Mouse (Mus musculus) MEL (cell line): ENCODE results near the gene Npnt.

ENCODE experiments used
- GABPA ChIP-seq: IDR thresholded peaks from 2 replicates; pipeline ENCODE4 v1.6.1; 2012; ENCODE audit warnings: low read depth, mild to moderate bottlenecking, inconsistent platforms, low read length, improper control_type of control experiment, moderate library complexity
- POLR2A ChIP-seq, 2 experiments: IDR thresholded peaks; 2 replicates each; pipeline ENCODE4 v1.6.1; 2011 to 2012; ENCODE audit warnings: low read length in 2 of 2, mild to moderate bottlenecking in 2 of 2, control low read depth in 1 of 2, improper control_type of control experiment in 1 of 2, low read depth in 1 of 2, moderate library complexity in 1 of 2; ENCODE audit not compliant: control insufficient read depth in 1 of 2, insufficient read depth in 1 of 2, poor library complexity in 1 of 2

- TF ChIP-seq GABPA (peak; percentile 90), POLR2A (IDR thresholded peaks at IDR 0.05; ENCODE audit: control insufficient read depth in 1 of 2, insufficient read depth in 1 of 2, low read depth in 1 of 2, low read length in 2 of 2, poor library complexity in 1 of 2) (no peak)
Measured at GRCm38 (mm10) chr3:132887074-132887848, 62.8 kb downstream of the Npnt start.
